Mouse (Mus musculus) ES-E14 (cell line): ENCODE data around the gene Rnf166. TPM values are rescaled to one million over a fixed set of nuclear protein-coding genes. Genes with fewer than 3 reads are reported as not detected.

Source experiments
- DNase-seq: peaks from one replicate; pipeline ENCODE4 v3.0.0-alpha.2; 2013; ENCODE audit warnings: low read depth, low spot score
- H3K27ac ChIP-seq: 2 replicates; pipeline ENCODE4 v1.5.1; 2012; ENCODE audit warnings: low read depth, mild to moderate bottlenecking, low read length, moderate library complexity, mixed read lengths; ENCODE audit not compliant: poor library complexity, insufficient read depth, severe bottlenecking
- H3K36me3 ChIP-seq: 2 replicates; pipeline ENCODE4 v1.6.1; 2012; ENCODE audit warnings: mild to moderate bottlenecking, low read length, moderate library complexity, mixed read lengths; ENCODE audit not compliant: control insufficient read depth, poor library complexity, insufficient read depth, severe bottlenecking
- H3K4me1 ChIP-seq, 2 experiments: fragments of 150-350 bp in 1 of 2; sonication (generic) in 1 of 2; 2 replicates each; pipeline ENCODE4 v1.6.1; 2012; ENCODE audit warnings: low read length in 2 of 2, mild to moderate bottlenecking in 1 of 2, mixed read lengths in 1 of 2; ENCODE audit not compliant: control insufficient read depth in 2 of 2, insufficient read depth in 2 of 2, poor library complexity in 1 of 2
- H3K4me3 ChIP-seq, 2 experiments: fragments of 150-350 bp in 1 of 2; sonication (generic) in 1 of 2; 2 replicates each; pipeline ENCODE4 v1.5.1; 2012; ENCODE audit warnings: low read length in 2 of 2, low read depth in 1 of 2, mild to moderate bottlenecking in 1 of 2, mixed read lengths in 1 of 2; ENCODE audit not compliant: insufficient read depth in 1 of 2, poor library complexity in 1 of 2, severe bottlenecking in 1 of 2
- H3K9ac ChIP-seq: 2 replicates; pipeline ENCODE4 v1.6.1; 2012; ENCODE audit warnings: low read depth, mild to moderate bottlenecking, low read length, mixed read lengths; ENCODE audit not compliant: poor library complexity, insufficient read depth, severe bottlenecking
- H3K9me3 ChIP-seq: fragments of 150-350 bp; sonication (generic); 2 replicates; pipeline ENCODE4 v1.6.1; 2012; ENCODE audit warnings: low read depth, mild to moderate bottlenecking, low read length; ENCODE audit not compliant: control insufficient read depth, insufficient read depth
- CHD2 ChIP-seq: IDR thresholded peaks from 2 replicates; pipeline ENCODE4 v1.6.1; 2014; ENCODE audit warnings: mild to moderate bottlenecking, low read depth, low read length, inconsistent platforms
- HCFC1 ChIP-seq: IDR thresholded peaks from 2 replicates; pipeline ENCODE4 v1.6.1; 2012; ENCODE audit warnings: low read length, inconsistent platforms, borderline replicate concordance; ENCODE audit not compliant: insufficient read depth
- MAFK ChIP-seq: IDR thresholded peaks from 2 replicates; pipeline ENCODE4 v1.6.1; 2014; ENCODE audit warnings: mild to moderate bottlenecking, low read depth, low read length, inconsistent platforms; ENCODE audit not compliant: insufficient read depth
- ZC3H11A ChIP-seq: IDR thresholded peaks from 2 replicates; pipeline ENCODE4 v1.6.1; 2012; ENCODE audit warnings: low read depth, mild to moderate bottlenecking, inconsistent platforms, low read length, borderline replicate concordance
- ZNF384 ChIP-seq: IDR thresholded peaks from 2 replicates; pipeline ENCODE4 v1.6.1; 2012; ENCODE audit warnings: low read depth, low read length, inconsistent platforms
- in situ Hi-C, 2 experiments: fragments of 600-800 bp; cut with MboI; formaldehyde crosslinking; loops; one replicate each; pipeline ENCODE4 v1.15.1; 2025; ENCODE audit warnings: low sequenced_read_pairs in 2 of 2, inconsistent platforms in 1 of 2; ENCODE audit not compliant: unreplicated experiment in 2 of 2
- total RNA-seq: library from RNA; depleted of rRNA; stranded (reverse); fragments of 300-350 nt; gene quantifications from 2 replicates; pipeline ENCODE4 v1.2.3, GENCODE M21; 2012

The Rnf166 gene
- total RNA-seq, 1 experiment, result 10.8 TPM

DNA sequence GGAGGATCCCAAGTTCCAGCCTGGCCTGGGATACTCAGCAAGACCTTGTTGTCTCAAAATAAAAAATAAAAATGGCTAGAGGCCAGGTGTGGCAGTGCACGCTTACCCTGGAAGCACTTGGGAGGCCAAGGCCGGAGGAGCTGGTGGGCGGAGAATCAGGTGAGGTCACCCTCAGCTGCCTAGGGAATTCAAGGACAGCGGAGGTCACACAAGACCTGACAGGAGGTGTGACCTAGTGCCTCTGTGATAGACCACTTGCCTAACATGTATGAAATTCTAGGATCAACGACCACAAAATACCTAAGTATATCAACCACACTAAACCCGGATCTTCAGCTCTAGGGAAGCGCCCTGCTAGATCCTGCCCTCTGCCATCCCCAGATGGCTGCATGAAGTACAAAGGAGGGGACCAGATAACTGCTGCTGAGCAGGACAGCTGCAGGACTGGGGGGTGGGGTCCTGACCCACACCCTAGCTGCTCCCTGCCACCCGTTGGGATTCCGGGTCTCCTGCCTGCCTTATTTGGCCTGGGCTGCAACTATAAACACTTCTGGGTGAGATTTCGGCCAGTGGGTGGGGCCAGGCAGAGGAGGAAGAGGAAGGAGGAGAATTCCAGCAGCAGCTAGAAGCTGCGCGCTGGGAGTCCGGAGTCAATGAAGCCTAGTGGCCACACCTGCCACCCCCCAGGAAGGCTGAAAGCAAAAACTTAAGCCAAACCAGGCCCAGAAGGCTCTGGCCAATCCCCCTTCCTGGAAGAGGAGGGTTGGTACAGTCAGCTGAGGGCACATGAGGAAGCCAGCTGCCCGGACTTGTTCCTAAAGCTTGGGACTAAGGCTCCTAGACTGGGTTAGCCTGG, 47.2 kb upstream of the Rnf166 start:
- Histone ChIP-seq H3K27ac (peak overlapping the region; percentile 98), H3K36me3 (peaks cover 2% of the 10 kb centered on the region; the same call in 1 of the 2 replicates), H3K9me3 (no peaks in the 10 kb centered on the region), H3K4me3 (peak overlapping the region; percentile 35 to 52), H3K4me1 (peaks cover 18 to 47% of the 10 kb centered on the region in 2 experiments), H3K9ac (peak overlapping the region; percentile 77)
- TF ChIP-seq CHD2 (no peak), ZNF384 (no peak), MAFK (no peak), ZC3H11A (no peak), HCFC1 (no peak)
- peak; percentile 92 for DNase-seq
- in situ Hi-C loops, result no loop called here

DNA sequence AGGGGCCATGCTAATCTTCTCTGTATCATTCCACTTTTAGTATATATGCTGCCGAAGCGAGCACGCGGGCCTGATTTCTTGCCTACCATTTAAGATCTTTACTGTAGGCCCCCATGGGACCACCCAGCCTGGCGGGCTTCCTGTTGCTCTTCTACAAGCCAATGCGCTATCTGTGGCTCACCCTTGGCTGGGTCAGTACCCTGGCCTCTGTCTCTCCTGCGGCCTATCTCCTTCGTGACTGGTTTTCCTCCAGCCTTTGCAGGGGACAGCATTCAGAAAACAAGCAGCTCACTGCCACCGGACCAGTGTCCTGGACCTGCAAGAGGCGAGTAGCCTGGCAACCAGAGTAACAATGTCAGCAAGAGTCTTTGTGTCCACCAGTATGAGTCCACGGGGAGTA, 44.7 kb upstream of the Rnf166 start:
- Histone ChIP-seq H3K4me1 (peaks cover 18 to 47% of the 10 kb centered on the region in 2 experiments), H3K27ac (no peak overlapping the region), H3K36me3 (peaks cover 4% of the 10 kb centered on the region; the same call in 1 of the 2 replicates), H3K9me3 (no peaks in the 10 kb centered on the region), H3K9ac (peak overlapping the region; percentile 1; the same call in 1 of the 2 replicates), H3K4me3 (no peak overlapping the region)
- DNase-seq, result no peak
- TF ChIP-seq MAFK (no peak), ZNF384 (no peak), CHD2 (no peak), ZC3H11A (no peak), HCFC1 (no peak)
- in situ Hi-C loops, result no loop called here

DNA sequence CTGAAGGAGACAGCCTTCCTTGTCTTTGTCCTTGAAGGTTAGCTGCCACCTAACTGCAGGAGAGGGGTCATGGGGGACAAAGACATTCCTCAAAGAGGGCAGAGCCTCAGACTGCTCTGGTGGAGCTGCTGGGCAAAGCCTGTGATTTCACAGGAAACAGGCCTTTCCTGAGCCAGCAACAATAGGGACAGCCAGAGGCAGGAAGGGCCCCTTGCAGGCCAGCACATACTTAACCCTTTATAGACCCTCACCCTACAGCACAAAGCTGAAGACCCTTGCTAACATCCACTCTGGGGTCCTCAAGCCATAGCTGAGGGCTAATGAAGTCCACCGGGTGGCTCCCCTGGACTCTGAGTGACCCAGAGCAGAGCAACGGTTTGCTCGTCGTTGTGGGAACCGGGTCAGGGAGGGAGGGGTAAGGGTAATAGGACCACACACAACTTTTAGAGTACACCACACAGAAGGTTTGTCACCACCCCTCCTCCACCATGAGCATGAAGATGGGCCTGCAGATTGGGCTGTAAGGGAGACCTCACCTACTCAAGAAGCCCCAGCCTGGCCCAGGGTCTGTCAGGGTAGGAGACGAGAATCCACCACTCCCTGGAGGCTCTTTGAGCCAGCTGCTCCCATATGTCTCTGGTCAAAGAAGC, 41.8 kb upstream of the Rnf166 start:
- in situ Hi-C loops, result no loop called here
- H3K4me1 ChIP-seq, result peaks cover 11 to 36% of the 10 kb centered on the region in 2 experiments; a peak in 3 of 4 replicates

DNA sequence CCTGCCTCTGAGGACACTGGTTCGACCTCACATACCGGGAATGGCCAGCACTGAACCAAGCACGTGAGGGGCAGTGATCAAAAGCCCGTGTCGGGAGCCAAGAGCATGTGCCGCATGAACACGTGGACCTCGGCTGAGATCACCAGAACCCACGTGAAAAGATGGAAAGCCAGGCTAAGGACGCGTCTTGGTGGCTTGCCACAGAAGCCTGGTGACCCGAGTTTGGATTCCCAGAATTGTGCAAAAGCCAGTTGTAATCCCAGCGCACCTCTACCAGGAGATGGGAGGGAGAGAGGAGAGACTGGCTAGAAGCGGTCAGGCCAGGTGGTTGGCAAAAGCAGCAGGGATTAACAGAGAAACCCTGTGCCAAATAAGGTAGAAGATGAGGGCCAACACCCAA, 39.8 kb upstream of the Rnf166 start:
- Histone ChIP-seq H3K36me3 (peaks cover 7% of the 10 kb centered on the region; the same call in 1 of the 2 replicates), H3K4me1 (peaks cover 9 to 41% of the 10 kb centered on the region in 2 experiments; a peak in 3 of 4 replicates), H3K9me3 (no peaks in the 10 kb centered on the region), H3K27ac (no peak overlapping the region), H3K9ac (no peak overlapping the region), H3K4me3 (no peak overlapping the region)
- in situ Hi-C loops, result no loop called here
- no peak for TF ChIP-seq MAFK
- TF ChIP-seq ZC3H11A, result no peak
- TF ChIP-seq HCFC1, result no peak
- no peak for TF ChIP-seq CHD2
- no peak for TF ChIP-seq ZNF384
- no peak for DNase-seq

More for the DNA sequence above, 41.8 kb upstream of the Rnf166 start:
- Histone ChIP-seq H3K9ac (no peak overlapping the region), H3K4me3 (peak overlapping the region in 1 of 2 experiments; percentile 39; a peak in 1 of 4 replicates), H3K9me3 (no peaks in the 10 kb centered on the region), H3K36me3 (peaks cover 7% of the 10 kb centered on the region; the same call in 1 of the 2 replicates), H3K27ac (no peak overlapping the region; the same call in 1 of the 2 replicates)
- no peak for TF ChIP-seq ZNF384
- no peak for TF ChIP-seq ZC3H11A
- no peak for TF ChIP-seq MAFK
- no peak for TF ChIP-seq CHD2
- no peak for TF ChIP-seq HCFC1
- DNase-seq, result no peak
